Mouse (Mus musculus): ENCODE measurements at regions not wholly inside any gene's neighbourhood (a gene's known extent, or its start where the extent isn't known, plus 50 kb on each side); places are given as distances from the start of the nearest gene placed in this dataset.

- no peak for DNase-seq (ENCODE audit: low read depth)
Measured at GRCm38 (mm10) chr1:190307751-190308150, 137.2 kb upstream of the Prox1 start.

- DNase-seq (ENCODE audit: low read depth): no peak
Measured at GRCm38 (mm10) chr1:190297666-190298327, 127.3 kb upstream of the Prox1 start.

- DNase-seq (ENCODE audit: low read depth): no peak
Measured at GRCm38 (mm10) chr1:190290061-190290460, 119.5 kb upstream of the Prox1 start.

DNA sequence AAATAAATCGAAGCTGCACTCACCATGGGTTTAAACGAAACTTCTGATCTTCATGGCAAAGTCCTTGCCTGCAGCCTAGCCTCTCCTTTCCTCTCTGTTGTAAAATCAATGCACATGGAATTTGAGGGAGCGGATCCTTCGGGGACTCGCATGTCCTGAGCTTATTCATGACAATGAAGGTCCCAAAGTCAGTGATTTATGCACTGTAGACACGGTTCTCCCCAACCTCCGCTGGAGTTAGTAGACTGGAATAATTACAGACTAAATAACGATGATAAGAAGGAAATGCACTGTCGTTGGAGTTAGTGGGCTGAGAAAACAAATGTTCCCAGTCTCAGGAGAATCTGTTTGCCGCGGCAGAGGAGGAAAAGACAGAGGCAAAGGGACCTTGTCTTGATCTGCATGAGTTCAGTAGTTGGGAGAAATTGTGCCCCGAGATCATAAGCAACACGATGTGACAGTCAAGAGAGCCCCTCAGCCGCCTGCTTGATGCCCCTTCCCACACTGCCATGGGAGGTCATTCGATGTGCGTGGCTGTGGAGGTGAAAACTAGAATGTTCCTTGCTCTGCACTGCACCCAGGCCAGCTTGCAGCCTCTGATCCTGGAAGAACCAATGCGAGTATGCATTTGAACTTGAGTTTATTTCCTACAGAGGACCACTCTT, 116.1 kb upstream of the Prox1 start:
- no peak for DNase-seq (ENCODE audit: low read depth)

DNA sequence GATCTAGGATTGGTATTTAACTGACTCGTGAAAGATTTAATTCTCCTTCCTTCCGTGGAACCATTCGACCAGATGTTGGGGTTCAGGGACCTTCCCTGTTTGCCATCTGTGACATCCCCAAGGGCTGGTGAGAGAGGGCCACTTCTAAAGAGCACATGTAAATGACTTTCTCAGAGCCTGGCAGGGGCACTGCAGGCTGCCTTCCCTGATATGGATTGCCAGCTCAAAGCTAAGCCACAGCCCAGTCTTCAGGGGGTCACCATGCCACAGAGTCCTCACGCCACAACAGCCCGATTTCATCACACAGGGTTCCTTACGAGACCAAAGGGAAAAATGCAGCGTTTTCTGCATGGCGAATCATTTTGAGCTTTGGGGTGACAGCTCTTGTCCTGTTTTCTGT, 115.1 kb upstream of the Prox1 start:
- no peak for DNase-seq (ENCODE audit: low read depth)

- no peak for DNase-seq (ENCODE audit: low read depth)
Measured at GRCm38 (mm10) chr1:190285049-190285448, 114.5 kb upstream of the Prox1 start.

GRCm38 (mm10) chr1:190284138-190284537, 113.6 kb upstream of the Prox1 start:
- DNase-seq (ENCODE audit: low read depth): no peak

DNA sequence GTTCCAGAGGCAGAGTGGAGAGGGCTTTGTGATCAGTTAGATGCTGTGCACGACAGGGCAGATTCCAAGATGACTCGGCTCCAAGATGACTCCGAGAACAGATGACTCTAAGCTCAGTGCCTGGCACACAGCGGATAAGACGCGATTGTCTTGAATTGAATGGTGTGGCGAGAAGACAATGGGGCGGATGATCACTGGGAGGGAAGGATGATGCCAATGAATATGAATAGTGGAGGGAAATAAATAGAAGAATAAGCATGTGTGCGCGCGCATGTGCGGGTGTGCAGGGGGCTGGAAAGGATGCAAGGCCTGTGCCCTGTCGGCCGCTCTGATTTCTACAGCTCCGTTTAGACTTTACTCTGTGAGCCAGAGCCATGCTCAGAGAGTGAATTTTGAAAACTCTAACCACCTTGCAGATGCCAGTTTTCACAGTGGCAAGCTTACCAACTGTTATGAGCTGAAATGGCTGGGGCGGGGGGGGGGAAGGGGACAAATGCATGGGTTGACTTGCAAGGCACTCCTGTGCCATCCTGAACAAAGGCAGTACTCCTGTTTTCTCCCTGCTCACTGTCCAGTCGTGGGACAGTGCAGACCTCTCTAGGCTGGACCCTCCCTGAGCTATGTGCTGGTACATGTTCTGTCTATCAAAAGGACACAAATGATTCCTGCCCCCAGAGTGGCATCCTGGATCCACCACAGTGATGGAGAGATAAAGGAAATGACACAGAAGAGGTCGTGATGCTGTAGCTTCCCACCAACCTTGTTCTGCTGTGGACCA, 109.8 kb upstream of the Prox1 start:
- no peak for DNase-seq (ENCODE audit: low read depth)

DNA sequence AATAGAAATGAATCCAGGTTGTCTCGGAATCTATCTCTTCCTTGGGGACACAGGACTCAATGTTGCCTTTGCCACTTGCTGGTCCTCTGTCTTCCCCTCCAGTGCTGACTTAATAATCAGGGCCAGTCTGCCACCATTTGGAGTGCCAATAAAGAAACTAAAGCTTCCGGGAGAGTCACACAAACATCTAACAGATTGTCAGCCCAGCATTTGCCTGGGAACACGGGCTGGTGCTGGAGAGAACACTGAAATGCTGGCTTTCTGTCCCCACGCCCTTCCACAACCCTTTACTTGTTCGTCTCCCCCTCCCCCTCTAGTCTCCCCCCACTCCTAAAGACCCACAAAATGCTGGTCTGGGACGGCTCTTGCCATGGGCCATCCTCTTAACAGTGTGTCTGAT, 104.4 kb upstream of the Prox1 start:
- no peak for DNase-seq (ENCODE audit: low read depth)

DNA sequence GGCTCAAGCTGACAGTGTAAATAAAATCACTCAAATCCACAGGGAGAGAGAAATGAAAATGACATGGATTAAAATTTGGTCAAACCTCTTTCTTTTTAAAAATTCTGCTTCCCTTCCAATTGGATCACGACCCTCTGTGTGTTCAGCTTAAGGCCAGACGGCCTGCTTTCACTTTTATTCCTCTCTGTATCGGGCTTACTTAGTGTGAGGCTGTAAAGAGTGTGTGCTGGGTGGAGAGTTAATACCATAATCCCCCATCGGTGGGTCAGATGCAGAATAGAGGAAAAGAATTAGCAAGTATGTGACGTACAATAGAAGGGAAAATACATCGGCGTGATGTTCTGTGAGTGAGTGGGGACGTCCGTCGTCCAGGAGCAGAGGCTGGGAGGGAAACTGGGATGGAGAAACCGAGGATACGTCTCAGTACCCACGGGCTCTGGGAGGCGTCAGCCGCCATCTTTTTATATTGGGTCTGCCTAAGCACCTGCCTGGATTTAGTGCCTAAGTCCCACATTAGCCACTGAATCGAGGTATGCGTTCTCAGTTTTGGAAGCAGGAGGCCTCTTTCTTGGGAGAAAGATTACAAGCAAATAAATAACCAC, 100.4 kb upstream of the Prox1 start:
- no peak for DNase-seq (ENCODE audit: low read depth)

GRCm38 (mm10) chr1:190269181-190269580, 98.7 kb upstream of the Prox1 start:
- DNase-seq (ENCODE audit: low read depth): no peak

GRCm38 (mm10) chr1:190265085-190265780, 94.7 kb upstream of the Prox1 start:
- DNase-seq (ENCODE audit: low read depth): no peak

DNA sequence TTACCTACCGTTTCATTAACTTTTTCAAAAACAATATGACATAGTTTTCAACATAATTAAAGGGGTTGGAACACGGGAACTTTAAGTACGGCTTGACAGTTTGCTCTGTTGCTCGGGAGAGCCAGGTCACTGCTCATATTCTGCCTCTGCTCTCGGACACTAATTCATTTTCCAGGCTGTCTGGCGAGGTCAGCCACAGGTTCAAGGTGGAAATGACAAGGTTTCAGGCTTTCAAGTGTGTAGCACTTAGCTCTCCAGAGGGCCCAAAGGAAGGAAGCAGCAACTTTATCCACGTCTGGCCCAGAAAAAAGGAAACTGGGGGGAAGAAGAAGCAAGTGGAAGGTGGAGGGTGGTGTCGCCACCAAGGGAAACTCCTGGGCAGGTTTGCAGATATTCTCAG, 94.0 kb upstream of the Prox1 start:
- no peak for DNase-seq (ENCODE audit: low read depth)

GRCm38 (mm10) chr1:190263620-190264019, 93.1 kb upstream of the Prox1 start:
- DNase-seq (ENCODE audit: low read depth): no peak

- no peak for DNase-seq (ENCODE audit: low read depth)
Measured at GRCm38 (mm10) chr1:190259576-190259975, 89.1 kb upstream of the Prox1 start.

GRCm38 (mm10) chr1:190250574-190251246, 80.2 kb upstream of the Prox1 start:
- no peak for DNase-seq (ENCODE audit: low read depth)

DNA sequence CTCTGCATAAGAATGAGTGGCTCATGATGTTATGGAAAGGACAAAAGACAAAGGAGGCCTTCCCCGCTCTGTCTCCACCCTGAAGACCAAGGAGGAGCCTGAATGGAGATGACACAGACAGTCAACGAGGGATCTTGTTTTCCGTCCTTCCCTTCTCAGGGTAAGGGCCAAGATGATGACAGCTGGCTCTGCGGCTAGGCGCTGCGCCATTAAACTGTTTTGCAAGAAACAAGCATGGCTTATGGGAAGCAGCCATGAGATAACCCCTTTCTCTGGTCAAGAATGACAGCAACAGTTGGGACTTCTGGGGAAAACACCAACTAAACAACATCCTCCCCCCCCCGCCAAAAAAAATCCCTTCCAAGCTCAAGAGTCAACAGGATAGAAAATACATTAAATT, 72.0 kb upstream of the Prox1 start:
- DNase-seq (ENCODE audit: low read depth): no peak

DNA sequence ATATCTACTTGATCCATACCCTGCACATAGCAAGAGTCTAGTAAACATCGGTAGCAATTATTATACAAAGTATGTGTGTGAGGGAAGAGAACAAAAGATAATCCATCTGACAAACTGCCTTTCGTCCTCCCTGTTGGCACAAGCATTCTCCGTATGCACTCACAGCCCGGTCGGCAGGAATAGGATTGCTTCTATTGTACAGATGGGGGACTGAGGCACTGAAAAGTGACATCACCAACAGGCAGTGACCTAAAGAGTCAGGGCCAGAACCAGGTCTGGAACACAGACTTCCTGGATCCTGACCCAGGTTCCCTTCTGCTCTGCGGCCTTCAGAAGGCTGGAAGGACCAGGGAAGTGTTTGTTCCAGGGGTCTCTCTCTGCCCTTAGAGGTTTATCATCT, 69.3 kb upstream of the Prox1 start:
- no peak for DNase-seq (ENCODE audit: low read depth)

DNA sequence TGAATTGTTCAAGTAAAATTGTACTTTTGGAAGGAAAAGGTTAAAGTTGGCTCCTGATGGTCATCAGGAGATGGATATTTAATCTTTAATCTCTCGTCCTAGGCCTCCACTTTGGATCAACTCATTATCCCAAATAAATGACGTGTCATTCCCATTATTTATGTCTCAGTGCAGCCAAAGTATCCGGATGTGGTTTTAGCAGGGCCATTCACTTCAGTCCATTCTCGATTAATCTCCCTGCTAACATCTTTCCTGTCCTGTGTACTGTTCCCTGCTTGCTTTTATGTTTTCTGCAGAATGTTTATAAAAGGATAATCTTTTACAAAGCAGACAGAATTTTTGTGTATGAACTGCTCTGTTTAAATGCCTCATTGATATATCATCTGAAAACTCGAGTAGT, 60.4 kb upstream of the Prox1 start:
- no peak for DNase-seq (ENCODE audit: low read depth)

DNA sequence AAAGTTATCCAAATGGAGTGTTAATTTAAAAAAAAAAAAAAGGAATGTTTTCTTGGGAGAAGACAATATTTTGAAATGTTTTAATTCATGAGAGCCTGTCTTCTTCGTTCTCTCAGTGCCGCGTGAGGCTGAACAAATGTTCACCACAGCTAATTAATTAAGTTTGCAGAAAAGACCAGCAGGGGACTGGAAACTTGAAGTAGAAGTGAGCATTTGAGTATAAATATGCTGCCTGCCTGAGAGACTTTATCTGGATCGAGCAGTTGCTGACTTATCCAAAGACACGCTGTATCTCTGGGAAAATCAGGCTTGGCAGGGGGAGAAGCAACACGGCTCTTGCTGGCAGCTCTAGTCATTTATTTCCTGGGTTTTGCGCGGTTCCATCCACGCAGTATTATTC, 49.9 kb upstream of the Prox1 start:
- no peak for DNase-seq (ENCODE audit: low read depth)
